Mouse (Mus musculus): Measurements from ENCODE around the gene Gabpb2.

The Gabpb2 gene

GRCm38 (mm10) chr3:95217255-95218134, at the start of gene Gabpb2:
Gabpb2 (minus strand) TSS chr3:95217916.
- in situ Hi-C loops (cut with MboI, MseI): no loop called here

GRCm38 (mm10) chr3:95266052-95266451, 48.3 kb upstream of the Gabpb2 start:
- in situ Hi-C loops (cut with MboI, MseI): loop anchor here (10.0 kb wide), 1 partner anchor 121 kb away; the partner anchor contains the start of gene Tnfaip8l2

- in situ Hi-C loops (cut with MboI, MseI): loop anchor here (10.0 kb wide), 1 partner anchor 120 kb away; the partner anchor contains the start of gene Tnfaip8l2
These were observed 47.0 kb upstream of the Gabpb2 start for GRCm38 (mm10) chr3:95264724-95265123.

- in situ Hi-C loops (cut with MboI, MseI): loop anchor here (10.0 kb wide), 1 partner anchor 118 kb away; the partner anchor contains the start of gene Tnfaip8l2
These were observed 45.5 kb upstream of the Gabpb2 start for GRCm38 (mm10) chr3:95263089-95263739.

- in situ Hi-C loops (cut with MboI, MseI): loop anchor here (10.0 kb wide), 1 partner anchor 117 kb away; the partner anchor contains the start of gene Tnfaip8l2
These were observed 44.3 kb upstream of the Gabpb2 start for GRCm38 (mm10) chr3:95261975-95262374.

- in situ Hi-C loops (cut with MboI, MseI): no loop called here
These were observed 39.2 kb upstream of the Gabpb2 start for GRCm38 (mm10) chr3:95256931-95257330.

- in situ Hi-C loops (cut with MboI, MseI): no loop called here
These were observed 33.2 kb upstream of the Gabpb2 start, which contains the start of gene Bnipl for GRCm38 (mm10) chr3:95250783-95251424. Bnipl (minus strand) TSS chr3:95251193.

GRCm38 (mm10) chr3:95250361-95250760, 32.6 kb upstream of the Gabpb2 start:
- in situ Hi-C loops (cut with MboI, MseI): no loop called here

- in situ Hi-C loops (cut with MboI, MseI): no loop called here
These were observed 30.1 kb upstream of the Gabpb2 start for GRCm38 (mm10) chr3:95247660-95248336.

GRCm38 (mm10) chr3:95246465-95247231, 28.9 kb upstream of the Gabpb2 start:
- in situ Hi-C loops (cut with MboI, MseI): no loop called here

- in situ Hi-C loops (cut with MboI, MseI): no loop called here
These were observed 25.4 kb upstream of the Gabpb2 start for GRCm38 (mm10) chr3:95243086-95243485.

- in situ Hi-C loops (cut with MboI, MseI): no loop called here
These were observed 23.8 kb upstream of the Gabpb2 start, which contains the start of gene Gm128 for GRCm38 (mm10) chr3:95241498-95241897. Gm128 (minus strand) TSS chr3:95241598.

- in situ Hi-C loops (cut with MboI, MseI): no loop called here
These were observed 23.2 kb upstream of the Gabpb2 start for GRCm38 (mm10) chr3:95240900-95241299.

- in situ Hi-C loops (cut with MboI, MseI): no loop called here
These were observed 22.3 kb upstream of the Gabpb2 start for GRCm38 (mm10) chr3:95239971-95240370.

GRCm38 (mm10) chr3:95239022-95239421, 21.3 kb upstream of the Gabpb2 start:
- in situ Hi-C loops (cut with MboI, MseI): no loop called here

- in situ Hi-C loops (cut with MboI, MseI): no loop called here
These were observed 19.9 kb upstream of the Gabpb2 start for GRCm38 (mm10) chr3:95237541-95238099.

GRCm38 (mm10) chr3:95235386-95236301, 17.9 kb upstream of the Gabpb2 start:
- in situ Hi-C loops (cut with MboI, MseI): no loop called here

GRCm38 (mm10) chr3:95233303-95233980, 15.7 kb upstream of the Gabpb2 start:
- in situ Hi-C loops (cut with MboI, MseI): no loop called here
